Mouse (Mus musculus) layer of hippocampus, postnatal 10 days (tissue): ENCODE measurements around the gene Gm10518. TPM values are rescaled to one million over a fixed set of nuclear protein-coding genes. Genes with fewer than 3 reads are reported as not detected.

Experiments used
- DNase-seq, 2 experiments: peaks; one replicate each; pipeline ENCODE4 v3.0.0; 2021; ENCODE audit warnings: low spot score in 2 of 2
- total RNA-seq, 2 experiments: library from RNA; stranded (reverse); gene quantifications; 2 replicates each; pipeline ENCODE4 v1.2.3; 2021

The Gm10518 gene
- total RNA-seq, 2 experiments from 2014 or later: not detected

- DNase-seq: no peak
Observed at GRCm38 (mm10) chr1:179832710-179833240, 29.6 kb downstream of the Gm10518 start.

DNA sequence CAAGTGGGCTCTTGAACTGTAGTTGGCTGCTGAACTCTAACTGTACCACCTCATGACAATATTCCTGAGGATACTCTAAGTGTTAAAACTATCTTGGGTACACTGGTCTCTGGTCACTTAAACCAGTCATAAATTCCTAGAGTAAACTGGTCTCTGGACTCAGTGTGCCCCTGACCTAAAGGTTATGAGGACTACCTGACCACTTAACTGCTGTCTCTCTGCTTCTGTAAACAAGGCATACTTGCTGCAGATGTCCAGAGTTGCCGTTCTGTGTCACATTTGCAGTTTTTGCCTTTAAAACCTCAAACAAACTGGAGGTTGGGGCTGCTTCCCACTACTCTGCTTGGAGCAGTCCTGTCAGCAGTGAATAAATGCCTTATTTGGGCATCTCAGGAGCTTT lies 30.4 kb downstream of the Gm10518 start:
- DNase-seq: no peak

GRCm38 (mm10) chr1:179835753-179836425 lies 32.7 kb downstream of the Gm10518 start:
- DNase-seq: no peak

DNA sequence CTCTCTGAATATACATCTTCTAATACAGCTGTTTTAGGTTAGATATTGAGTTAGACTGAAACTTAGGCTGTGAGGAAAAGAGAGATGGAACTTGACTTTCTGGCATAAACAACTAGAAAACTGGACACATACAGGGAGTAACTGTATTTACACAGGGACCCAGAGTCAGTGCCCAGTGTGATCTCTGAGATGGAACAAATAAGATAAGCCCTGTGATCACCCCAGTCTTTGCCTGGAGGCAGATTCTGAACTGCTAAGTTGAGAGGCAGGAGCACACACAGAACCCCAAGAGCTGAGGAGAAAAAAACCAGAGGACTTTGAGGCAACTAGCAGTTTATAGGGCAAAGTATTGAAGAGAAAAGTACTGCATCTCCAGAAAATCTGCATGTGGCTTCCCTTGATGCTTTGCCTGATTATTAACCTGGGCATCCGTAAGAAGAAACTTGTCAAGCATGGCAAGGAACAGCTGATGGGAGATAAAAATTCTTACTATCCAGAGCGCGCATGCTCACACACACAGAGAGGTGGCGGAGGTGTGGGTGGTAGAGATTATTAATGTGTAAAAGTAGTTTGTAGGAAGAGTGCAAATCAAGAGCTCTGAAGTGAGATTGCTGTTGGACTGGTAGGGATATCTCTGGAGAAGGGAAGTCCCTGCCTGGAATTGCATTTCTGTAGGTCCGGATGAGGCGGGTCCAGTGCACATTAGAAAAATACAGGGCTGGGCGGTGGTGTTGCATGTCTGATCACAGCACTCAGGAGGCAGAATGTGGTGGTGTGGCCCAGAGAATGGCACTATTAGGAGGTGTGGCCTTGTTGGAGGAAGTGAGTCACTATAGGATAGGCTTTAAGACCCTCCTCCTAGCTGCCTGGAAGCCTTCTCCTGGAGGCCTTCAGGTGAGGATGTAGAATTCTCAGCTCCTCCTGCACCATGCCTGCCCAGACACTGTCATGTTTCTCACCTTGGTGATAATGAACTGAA lies 33.5 kb downstream of the Gm10518 start:
- no peak for DNase-seq

- no peak for DNase-seq
Observed at GRCm38 (mm10) chr1:179842568-179842967, 39.4 kb downstream of the Gm10518 start.

DNA sequence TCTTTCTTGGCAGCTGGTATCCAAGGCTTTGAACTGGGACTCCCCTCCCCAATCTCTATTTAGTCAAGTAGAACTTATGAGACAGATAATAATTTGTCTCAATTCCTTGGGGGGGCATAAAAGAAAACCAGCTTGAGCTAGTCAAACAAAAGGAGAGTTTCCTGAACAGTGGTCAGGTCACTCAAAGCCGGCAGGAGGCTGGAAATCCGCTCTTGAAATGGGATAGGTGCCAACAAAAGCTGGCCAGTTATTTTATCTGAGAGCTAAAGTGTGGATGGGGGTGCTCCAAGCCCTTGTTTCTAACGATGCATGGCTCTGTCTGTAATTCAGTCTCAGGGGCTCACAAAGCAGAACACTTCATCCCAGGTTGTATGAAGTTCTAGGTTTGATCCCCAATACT lies 40.8 kb downstream of the Gm10518 start:
- DNase-seq: no peak

DNA sequence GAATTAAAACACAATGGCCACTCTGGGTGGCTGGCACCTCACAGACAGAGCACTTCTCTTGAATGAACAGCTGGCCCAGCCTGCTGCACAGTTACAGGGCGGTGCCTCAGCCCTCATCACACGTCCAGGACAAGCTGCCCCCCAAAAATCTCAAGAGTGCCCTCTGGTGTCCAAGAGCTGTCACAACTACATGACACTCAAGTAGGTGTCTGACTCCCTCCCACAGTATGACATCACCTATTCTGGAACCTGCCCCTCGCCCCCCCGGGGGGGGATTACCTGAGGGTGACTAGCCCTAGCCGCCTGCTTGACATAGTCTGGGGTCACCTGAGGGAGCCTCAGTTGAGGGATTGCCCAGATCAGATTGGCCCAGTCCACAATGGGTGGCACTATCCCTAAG lies 41.7 kb downstream of the Gm10518 start:
- DNase-seq: peak; percentile 52 to 67

DNA sequence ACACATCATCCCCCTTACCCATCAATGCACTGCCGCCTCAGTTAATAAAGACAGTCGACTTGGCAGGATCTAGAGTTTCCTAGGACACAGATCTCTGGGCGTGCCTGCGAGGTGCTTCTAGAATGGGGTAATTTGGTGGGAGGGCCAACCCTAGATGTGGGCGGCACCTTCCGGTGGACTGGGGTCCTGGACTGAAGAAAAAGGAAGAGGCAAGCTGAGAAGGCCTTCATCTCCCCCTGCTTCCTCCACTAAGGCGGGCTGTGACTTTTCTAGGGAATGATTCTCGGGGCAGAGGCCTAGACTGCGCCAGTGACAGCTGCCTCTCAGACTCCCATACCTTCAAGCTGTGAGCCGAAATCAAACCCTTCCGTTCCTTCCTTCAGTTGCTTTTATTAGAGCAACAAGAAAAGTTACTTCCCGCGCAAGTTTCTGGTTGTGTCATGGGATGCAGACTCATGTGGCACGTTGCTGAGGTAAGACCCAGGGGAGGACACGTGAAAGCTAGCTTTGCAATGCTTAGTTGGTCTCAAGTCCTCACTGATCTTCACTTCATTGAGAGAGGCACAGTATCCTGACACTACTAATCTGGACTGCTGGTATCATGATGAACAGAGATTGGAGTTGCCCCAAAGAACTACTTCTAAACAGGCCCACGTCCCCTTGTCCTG lies 42.8 kb downstream of the Gm10518 start:
- DNase-seq: no peak

DNA sequence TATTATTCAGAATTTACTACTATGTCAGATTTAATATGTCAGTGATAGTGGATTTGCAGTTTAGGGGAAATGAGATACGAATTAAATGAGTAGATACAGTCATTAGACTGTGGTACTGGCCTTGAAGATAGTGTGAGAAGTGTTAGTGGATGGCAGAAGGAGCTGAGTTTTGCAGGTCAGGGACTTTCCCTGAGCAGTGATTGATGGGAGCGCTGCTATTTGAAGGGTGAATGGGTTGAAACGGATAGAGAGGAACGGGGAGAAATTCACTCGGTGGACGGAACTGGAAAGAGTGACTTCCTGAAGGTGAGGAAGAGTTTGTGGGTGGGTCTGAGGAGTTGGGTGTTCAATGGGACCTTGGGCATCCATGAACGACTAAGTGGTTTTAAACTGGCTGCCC lies 44.0 kb downstream of the Gm10518 start:
- DNase-seq: no peak

- peak; percentile 89 to 92 for DNase-seq
Observed at GRCm38 (mm10) chr1:179847759-179848389, 44.7 kb downstream of the Gm10518 start.

DNA sequence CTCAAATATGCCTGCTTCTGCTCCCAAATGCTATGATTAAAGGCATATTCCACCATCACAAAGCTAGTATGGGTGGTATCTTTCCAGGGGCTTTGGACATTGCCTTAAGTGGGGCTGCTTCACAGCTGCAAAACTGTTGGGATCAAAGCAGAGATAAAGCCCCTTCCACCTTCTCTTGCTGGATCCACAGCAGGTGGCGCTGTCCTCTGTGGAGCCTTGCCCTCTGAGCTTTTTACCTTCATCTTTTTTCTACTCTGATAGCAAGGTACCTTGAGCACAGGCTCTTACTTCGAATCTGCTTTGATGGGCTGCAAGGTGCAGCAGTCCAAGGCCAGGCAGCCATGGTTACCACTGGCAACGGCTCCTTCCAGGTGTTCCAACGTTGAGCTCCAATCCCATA lies 50.2 kb downstream of the Gm10518 start:
- DNase-seq: peak; percentile 27 to 40

Other genes starting within 250 kb of the Gm10518 start
- 10 to 100 TPM; 78.3 to 82.9 TPM for gene Sccpdh, start 135.2 kb upstream of the Gm10518 start, total RNA-seq
- gene Kif28, start 58.1 kb upstream of the Gm10518 start, total RNA-seq: under 1 TPM; 0.16 to 0.46 TPM
- gene Ahctf1, start 304 bp downstream of the Gm10518 start, total RNA-seq: 10 to 100 TPM; 24.6 to 34.1 TPM
- 100 to 1,000 TPM; 220 to 243 TPM for gene Cdc42bpa, start 157.1 kb downstream of the Gm10518 start, total RNA-seq